Mouse (Mus musculus) right cerebral cortex, postnatal 14 days (tissue): ENCODE data around the gene Acads.
A peak's percentile ranks its signal among the peaks of the same experiment; 100 is the strongest.
"Not testable (repeated sequence)": the region's sequence is repeated elsewhere in the genome, so short reads cannot be mapped to it uniquely, and the experiment has no call there.

Source experiments
- DNase-seq: peaks from one replicate; pipeline ENCODE4 v3.0.0; 2022

Gene Acads

GRCm38 (mm10) chr5:115117467-115117866 is 1.7 kb downstream of the Acads start:
- no peak for DNase-seq

- DNase-seq: no peak
Measured at GRCm38 (mm10) chr5:115116426-115116825, 2.7 kb downstream of the Acads start.

DNA sequence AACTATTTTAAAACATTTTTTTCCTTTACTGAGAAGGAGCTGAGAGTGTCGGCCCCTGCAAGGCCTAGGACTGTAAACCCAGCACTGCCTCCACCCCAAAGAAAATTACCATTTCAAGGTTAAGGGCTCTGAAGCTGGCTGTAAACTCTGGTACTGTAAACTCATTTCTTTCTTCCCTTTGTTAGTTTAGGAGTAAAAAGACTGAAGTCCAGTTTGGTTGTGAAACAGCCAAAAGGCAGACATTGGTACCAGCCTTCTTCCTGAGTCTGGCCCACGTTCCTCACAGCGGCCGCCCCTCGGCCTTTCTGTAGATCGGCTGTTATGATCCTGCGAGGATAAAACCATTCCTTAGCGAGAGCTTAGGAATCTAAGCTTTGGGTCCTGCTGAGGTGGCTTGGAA is 4.6 kb downstream of the Acads start:
- DNase-seq: no peak

DNA sequence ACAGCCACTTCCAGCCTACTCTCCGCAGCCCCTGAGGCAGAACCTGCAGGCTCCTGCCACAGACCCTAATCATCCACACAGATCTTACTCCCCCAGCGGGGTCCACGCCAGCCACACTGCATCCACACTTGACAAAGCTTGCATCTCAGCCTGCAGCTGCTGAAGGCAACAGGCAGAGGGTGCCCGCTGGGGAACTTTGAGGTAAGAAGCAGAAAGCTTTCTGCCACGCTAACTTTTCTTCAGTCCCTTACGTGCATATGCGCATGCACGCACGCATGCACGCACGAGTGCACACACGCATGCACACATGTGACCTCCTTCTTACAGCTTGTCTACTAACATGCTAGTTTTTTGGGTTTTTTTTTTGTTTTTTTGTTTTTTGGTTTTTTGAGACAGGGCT is 5.9 kb downstream of the Acads start:
- no peak for DNase-seq

- DNase-seq: no peak
Measured at GRCm38 (mm10) chr5:115111156-115111555, 8.0 kb downstream of the Acads start.

GRCm38 (mm10) chr5:115103253-115103652 is 15.9 kb downstream of the Acads start:
- DNase-seq: not testable (repeated sequence)

- DNase-seq: no peak
Measured at GRCm38 (mm10) chr5:115102231-115102630, 16.9 kb downstream of the Acads start.

- no peak for DNase-seq
Measured at GRCm38 (mm10) chr5:115100473-115100872, 18.7 kb downstream of the Acads start.

GRCm38 (mm10) chr5:115099991-115100390 is 19.2 kb downstream of the Acads start:
- DNase-seq: no peak

DNA sequence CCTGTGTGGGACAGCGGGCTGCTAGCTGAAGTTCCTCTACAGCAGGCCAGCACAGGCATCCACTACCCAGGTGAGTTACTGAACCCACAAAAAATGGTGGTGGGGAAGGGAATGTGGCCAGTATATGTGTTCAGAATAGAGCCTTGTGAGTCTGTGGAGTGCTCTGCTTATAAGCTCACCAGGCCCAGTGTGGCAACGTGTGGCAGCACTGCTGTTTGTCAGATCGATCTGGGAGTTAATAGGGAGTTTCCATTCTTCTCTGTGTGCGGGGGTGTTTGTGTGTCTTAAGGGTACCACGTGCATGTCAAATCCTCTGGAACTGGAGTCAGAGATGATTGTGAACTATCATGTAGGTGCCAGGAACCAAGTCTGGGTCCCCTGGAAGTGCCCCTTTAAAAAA is 19.6 kb downstream of the Acads start:
- DNase-seq: no peak

GRCm38 (mm10) chr5:115098195-115098594 is 21.0 kb downstream of the Acads start, which contains the start of gene Gm10401:
Gm10401 (minus strand) TSS chr5:115098295.
- no peak for DNase-seq

- DNase-seq: no peak
Measured at GRCm38 (mm10) chr5:115091776-115092175, 27.4 kb downstream of the Acads start.

DNA sequence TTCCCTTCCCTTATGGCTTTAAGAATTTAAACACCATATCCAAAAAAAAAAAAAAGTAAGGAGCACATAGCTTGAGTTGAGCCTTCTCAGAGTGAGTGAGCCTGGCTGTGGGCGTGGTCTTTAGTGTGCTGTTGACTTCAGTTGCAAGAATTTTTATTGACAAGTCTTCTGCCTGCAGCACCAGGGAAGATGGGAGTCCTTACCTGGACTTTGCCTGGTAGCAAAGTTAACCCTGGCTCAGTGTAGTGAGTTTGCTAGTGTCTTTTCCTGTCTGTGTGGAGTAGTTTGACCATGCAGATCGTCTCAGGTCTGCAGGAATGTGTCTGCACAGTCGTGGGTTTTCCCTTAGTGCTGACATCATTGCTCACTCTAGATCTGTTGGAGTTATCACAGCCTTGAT is 28.1 kb downstream of the Acads start:
- no peak for DNase-seq

DNA sequence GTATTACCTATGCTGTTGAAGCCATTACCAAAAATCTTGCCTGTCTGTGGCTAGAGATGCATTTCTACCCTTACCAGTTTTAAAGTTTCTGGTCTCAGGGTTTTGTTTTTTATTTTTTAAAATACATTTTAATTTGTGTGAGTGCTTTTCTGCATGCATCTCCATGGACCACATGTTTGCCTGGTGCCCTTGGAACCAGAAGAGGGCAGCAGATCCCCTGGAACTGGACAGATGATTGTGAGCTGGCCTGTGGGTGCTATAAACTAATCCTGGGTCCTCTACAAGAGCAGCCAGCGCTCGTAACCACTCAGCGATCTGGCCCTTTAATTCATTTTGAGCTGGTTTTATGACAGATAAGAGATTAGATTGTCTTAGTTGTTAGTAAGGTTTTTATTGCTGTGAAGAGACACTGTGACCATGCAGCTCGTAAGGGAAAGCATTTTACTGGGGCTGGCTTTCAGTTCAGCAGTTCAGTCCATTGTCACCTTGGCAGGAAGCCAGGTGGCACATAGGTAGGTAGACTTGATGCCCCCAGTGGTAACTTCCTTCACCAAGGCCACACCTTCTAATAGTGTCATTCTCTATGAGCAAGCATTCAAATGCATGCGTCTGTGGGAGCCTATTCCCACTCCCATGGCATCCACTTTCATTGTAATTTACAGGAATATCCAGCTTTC is 29.4 kb downstream of the Acads start:
- DNase-seq: no peak

- no peak for DNase-seq
Measured at GRCm38 (mm10) chr5:115085675-115086074, 33.5 kb downstream of the Acads start.

GRCm38 (mm10) chr5:115083492-115083891 is 35.7 kb downstream of the Acads start:
- no peak for DNase-seq

- no peak for DNase-seq
Measured at GRCm38 (mm10) chr5:115081636-115082035, 37.5 kb downstream of the Acads start.

DNA sequence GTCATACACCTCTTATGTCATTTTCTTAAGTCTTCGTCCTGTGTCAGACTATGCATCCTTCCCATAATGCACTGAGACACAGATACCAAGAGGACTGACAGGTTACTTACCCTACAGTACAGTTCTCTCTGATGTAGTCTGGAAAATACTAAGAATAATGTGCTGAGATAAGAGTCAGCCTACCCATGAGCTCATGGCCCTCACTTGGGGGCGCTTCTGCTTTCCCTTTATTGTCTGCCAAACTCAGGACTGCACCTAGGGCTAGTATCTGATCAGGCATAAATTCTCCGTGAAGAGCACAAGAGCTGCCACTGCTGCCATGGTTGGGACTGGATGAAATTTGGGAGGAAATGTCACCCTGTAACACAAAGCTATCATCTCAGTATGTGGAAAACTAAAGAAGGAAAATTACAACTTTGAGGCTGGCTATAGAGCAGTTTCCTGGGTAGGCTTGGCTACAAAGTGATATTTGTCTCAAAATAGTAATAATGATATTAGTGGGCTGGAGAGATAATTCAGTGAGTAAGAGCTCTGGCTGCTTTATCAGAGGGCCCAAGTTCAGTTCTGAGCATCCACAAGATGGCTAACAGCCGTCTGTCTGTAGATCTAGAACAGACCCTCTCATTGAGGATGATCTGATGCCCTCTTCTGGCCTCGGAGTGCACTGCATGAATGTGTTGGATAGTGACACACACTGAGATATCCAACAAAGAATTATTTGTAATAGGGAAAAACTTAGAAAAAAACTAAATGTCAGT is 42.8 kb downstream of the Acads start:
- DNase-seq: peak; percentile 72

GRCm38 (mm10) chr5:115074749-115075148 is 44.4 kb downstream of the Acads start:
- no peak for DNase-seq

DNA sequence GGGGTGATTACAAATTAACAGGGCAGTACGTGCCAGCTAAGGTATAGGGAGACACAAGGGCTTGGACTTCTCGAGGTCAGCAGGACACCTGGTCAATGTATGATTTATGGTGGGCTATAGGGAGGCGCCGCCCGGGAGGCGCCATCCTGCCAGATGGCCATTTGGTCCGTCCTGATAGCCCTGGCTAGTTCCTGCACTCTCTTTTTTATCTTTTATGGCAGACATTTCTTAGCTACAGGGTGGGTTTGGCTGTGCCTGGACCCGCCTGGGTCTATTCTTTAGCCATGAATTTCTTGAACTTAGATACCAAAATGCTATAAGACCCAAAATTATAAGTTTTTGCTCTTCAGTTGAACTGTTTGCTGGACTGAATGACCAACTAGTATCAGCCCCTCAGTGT is 45.8 kb downstream of the Acads start:
- not testable (repeated sequence) for DNase-seq

GRCm38 (mm10) chr5:115072143-115072542 is 47.0 kb downstream of the Acads start:
- DNase-seq: peak; percentile 31

- DNase-seq: no peak
Measured at GRCm38 (mm10) chr5:115071096-115071901, 47.8 kb downstream of the Acads start.

- DNase-seq: no peak
Measured at GRCm38 (mm10) chr5:115070457-115070856, 48.7 kb downstream of the Acads start.

DNA sequence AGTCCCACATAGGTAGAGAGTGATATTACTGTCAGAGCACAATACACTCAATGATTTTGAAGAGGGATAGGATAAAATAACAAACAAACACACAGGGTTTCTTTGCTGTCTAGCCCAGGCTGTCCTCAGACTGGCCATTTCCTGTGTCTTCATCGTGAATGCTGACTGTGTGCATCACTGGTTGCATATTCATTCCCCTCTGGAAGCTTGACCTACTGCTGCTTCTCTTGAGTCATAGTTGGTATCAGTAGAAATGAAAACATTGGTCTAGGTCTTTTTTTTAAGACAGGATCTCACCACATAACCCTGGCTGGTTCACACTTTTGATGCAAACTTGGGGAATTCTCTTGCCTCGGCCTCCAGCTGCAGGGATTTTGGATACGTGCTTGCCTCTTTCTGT is 49.5 kb downstream of the Acads start:
- no peak for DNase-seq
